Mouse (Mus musculus): ENCODE data around the gene Igbp1b.

Igbp1b gene

GRCm38 (mm10) chr6:138658516-138658915, at the start of gene Igbp1b:
Igbp1b (minus strand) TSS chr6:138658544.
- 41% methylated on average over 3 of the region's 3 CpGs for WGBS

DNA sequence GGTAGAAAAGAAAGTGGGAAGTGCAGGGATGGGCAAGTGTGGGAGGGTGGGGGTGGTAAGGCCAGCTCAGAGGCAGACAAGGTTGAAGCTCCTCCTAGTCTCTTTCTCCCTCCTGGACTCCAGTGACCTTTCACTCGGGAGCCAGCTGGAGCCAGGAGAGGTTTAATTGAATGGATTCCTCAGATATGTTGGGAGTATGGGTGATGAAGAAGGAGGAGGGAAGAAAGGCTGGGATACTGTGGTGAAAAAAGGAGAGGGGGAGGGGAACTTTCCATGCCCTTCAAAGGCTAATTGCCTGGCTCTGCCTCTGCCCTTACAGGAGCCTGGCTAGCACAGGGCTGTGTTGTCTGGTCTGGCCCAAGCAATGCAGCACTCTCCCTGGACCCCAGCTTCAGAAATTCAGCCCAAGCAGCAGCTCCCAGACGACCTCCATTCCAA, 14.4 kb upstream of the Igbp1b start:
- 31% methylated on average over 2 of the region's 2 CpGs for WGBS

- 72% methylated on average over 3 of the region's 3 CpGs for WGBS
These were observed 7.1 kb upstream of the Igbp1b start for GRCm38 (mm10) chr6:138665416-138665815.

GRCm38 (mm10) chr6:138645604-138646003, 12.7 kb downstream of the Igbp1b start:
- 87% methylated on average over 2 of the region's 2 CpGs for WGBS

DNA sequence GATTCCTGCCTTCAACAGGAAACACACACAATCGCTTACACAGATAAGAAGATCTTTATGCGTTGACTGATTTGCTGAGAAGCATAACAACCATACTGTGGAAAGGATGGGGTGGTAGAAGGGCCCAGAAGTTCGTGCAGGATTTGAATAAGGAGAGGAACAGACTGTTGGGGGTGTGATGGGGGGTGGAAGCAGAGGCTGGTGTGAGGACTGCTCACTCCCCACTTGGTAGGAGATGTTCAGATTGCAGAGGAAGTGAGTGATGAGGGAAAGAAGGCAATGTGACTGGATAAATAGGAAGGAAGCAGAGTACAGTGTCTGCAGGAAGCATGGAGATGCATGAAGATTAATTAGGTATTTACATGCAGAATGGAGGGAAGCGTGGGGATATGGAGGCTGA, 19.0 kb downstream of the Igbp1b start:
- 39% methylated on average over 4 of the region's 4 CpGs for WGBS

GRCm38 (mm10) chr6:138618396-138618795, 39.9 kb downstream of the Igbp1b start:
- 86% methylated on average over 3 of the region's 3 CpGs for WGBS
